Mouse (Mus musculus): ENCODE data around the gene Ephb3. TPM values are rescaled to one million over a fixed set of nuclear protein-coding genes. Genes with fewer than 3 reads are reported as not detected.

Gene Ephb3
- total and polyA plus RNA-seq, 2 experiments from 2014 or later: 8.3 to 21.4 TPM

GRCm38 (mm10) chr16:21224648-21225240, 20.2 kb downstream of the Ephb3 start:
- Histone ChIP-seq H3K36me3 (ENCODE audit: insufficient read depth, low read length) (peaks cover 14% of the 10 kb centered on the region), H3K27me3 (ENCODE audit: insufficient read depth, low read length) (no peaks in the 10 kb centered on the region), H3K4me1 (ENCODE audit: insufficient read depth, low read length) (0 out of 2 replicates have a peak, but pooled peaks cover 4% of the 10 kb centered on the region), H3K9me3 (ENCODE audit: low read length) (no peaks in the 10 kb centered on the region), H3K4me2 (ENCODE audit: low read depth, low read length) (no peak overlapping the region), H3K4me3 (ENCODE audit: low read length) (no peak overlapping the region), H3K27ac (no peak overlapping the region), H3K9ac (replicated peaks; ENCODE audit: low read length) (no peak overlapping the region)
- no peak for ATAC-seq
- 28% methylated on average over 4 of the region's 4 CpGs for WGBS
- no peak for TF ChIP-seq CTCF (IDR thresholded peaks at IDR 0.05; ENCODE audit: low read depth)
- no peak for DNase-seq (ENCODE audit: low spot score)

- TF ChIP-seq CTCF (IDR thresholded peaks at IDR 0.05; ENCODE audit: low read depth): no peak
These were observed 22.1 kb downstream of the Ephb3 start for GRCm38 (mm10) chr16:21226629-21227028.

DNA sequence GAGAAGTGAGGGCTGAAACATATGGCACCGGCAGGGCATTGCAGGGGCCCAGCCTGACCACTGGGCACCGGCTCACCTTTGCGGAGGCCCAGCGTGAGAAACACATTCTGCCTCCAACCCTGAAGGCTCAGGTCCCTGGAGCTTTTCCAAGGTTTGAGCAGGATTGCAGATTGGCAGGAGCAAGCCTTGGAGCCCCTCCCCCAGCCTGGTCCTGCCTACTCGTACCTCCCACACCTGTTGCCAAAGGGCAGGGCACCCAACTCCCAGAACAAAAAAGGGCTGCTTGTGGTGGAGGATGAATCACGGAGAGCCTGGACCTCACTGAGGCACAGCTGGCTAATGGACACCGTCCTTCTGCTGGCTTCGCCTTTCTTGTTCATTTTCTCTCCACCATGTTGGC, 30.6 kb downstream of the Ephb3 start:
- H3K9me3 ChIP-seq (ENCODE audit: low read length): no peaks in the 10 kb centered on the region
- no peak overlapping the region for H3K4me2 ChIP-seq (ENCODE audit: low read depth, low read length)
- no peak for ATAC-seq
- H3K27ac ChIP-seq: no peak overlapping the region
- H3K36me3 ChIP-seq (ENCODE audit: insufficient read depth, low read length): no peaks in the 10 kb centered on the region
- WGBS: 49% methylated on average over 8 of the region's 8 CpGs
- no peak for DNase-seq (ENCODE audit: low spot score)
- no peak for TF ChIP-seq CTCF (IDR thresholded peaks at IDR 0.05; ENCODE audit: low read depth)
- H3K4me1 ChIP-seq (ENCODE audit: insufficient read depth, low read length): peaks cover 4% of the 10 kb centered on the region; the same call in 1 of the 2 replicates
- H3K9ac ChIP-seq (replicated peaks; ENCODE audit: low read length): no peak overlapping the region
- no peak overlapping the region for H3K4me3 ChIP-seq (ENCODE audit: low read length)
- no peaks in the 10 kb centered on the region for H3K27me3 ChIP-seq (ENCODE audit: insufficient read depth, low read length)

More at GRCm38 (mm10) chr16:21226629-21227028, 22.1 kb downstream of the Ephb3 start:
- Histone ChIP-seq H3K4me3 (ENCODE audit: low read length) (no peak overlapping the region), H3K27ac (no peak overlapping the region), H3K9me3 (ENCODE audit: low read length) (no peaks in the 10 kb centered on the region), H3K27me3 (ENCODE audit: insufficient read depth, low read length) (no peaks in the 10 kb centered on the region), H3K36me3 (ENCODE audit: insufficient read depth, low read length) (peaks cover 4% of the 10 kb centered on the region; the same call in 1 of the 2 replicates), H3K4me2 (ENCODE audit: low read depth, low read length) (no peak overlapping the region), H3K9ac (replicated peaks; ENCODE audit: low read length) (no peak overlapping the region), H3K4me1 (ENCODE audit: insufficient read depth, low read length) (0 out of 2 replicates have a peak, but pooled peaks cover 4% of the 10 kb centered on the region)
- no peak for ATAC-seq
- no peak for DNase-seq (ENCODE audit: low spot score)
- WGBS: 71% methylated on average over 6 of the region's 6 CpGs

GRCm38 (mm10) chr16:21238722-21239121, 34.2 kb downstream of the Ephb3 start:
- WGBS: 18% methylated on average over 5 of the region's 5 CpGs
- Histone ChIP-seq H3K4me3 (ENCODE audit: low read length) (no peak overlapping the region), H3K27me3 (ENCODE audit: insufficient read depth, low read length) (no peaks in the 10 kb centered on the region), H3K36me3 (ENCODE audit: insufficient read depth, low read length) (no peaks in the 10 kb centered on the region), H3K9ac (replicated peaks; ENCODE audit: low read length) (no peak overlapping the region), H3K27ac (no peak overlapping the region), H3K9me3 (ENCODE audit: low read length) (no peaks in the 10 kb centered on the region), H3K4me2 (ENCODE audit: low read depth, low read length) (no peak overlapping the region), H3K4me1 (ENCODE audit: insufficient read depth, low read length) (peaks cover 4% of the 10 kb centered on the region; the same call in 1 of the 2 replicates)
- ATAC-seq (peak; percentile 71), DNase-seq (ENCODE audit: low spot score) (peak; percentile 71)
- no peak for TF ChIP-seq CTCF (IDR thresholded peaks at IDR 0.05; ENCODE audit: low read depth)

DNA sequence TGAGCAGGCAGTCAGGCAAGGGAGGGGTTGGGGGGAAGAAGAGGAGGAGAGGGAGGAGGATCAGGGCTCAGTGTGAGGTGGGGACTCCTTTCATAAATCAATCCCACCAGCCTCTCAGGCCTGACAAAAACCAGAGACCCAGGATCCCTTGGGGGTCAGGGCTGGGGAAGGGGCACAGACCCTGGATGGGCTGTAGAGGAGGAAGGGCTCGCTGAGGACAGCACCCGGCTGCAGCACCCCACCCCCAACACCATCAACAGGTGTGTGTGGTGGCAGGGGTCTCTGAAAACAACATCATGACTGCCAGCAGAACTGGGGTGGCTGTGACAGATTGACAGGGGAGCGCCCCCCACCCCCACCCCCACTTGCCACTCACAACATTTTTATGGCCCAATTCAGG, 36.0 kb downstream of the Ephb3 start:
- H3K4me1 ChIP-seq (ENCODE audit: insufficient read depth, low read length): peaks cover 7% of the 10 kb centered on the region
- no peak overlapping the region for H3K4me3 ChIP-seq (ENCODE audit: low read length)
- 78% methylated on average over 3 of the region's 3 CpGs for WGBS
- DNase-seq (ENCODE audit: low spot score): no peak
- TF ChIP-seq CTCF (IDR thresholded peaks at IDR 0.05; ENCODE audit: low read depth): no peak
- H3K27me3 ChIP-seq (ENCODE audit: insufficient read depth, low read length): no peaks in the 10 kb centered on the region
- H3K27ac ChIP-seq: no peak overlapping the region
- H3K4me2 ChIP-seq (ENCODE audit: low read depth, low read length): no peak overlapping the region
- no peaks in the 10 kb centered on the region for H3K36me3 ChIP-seq (ENCODE audit: insufficient read depth, low read length)
- no peaks in the 10 kb centered on the region for H3K9me3 ChIP-seq (ENCODE audit: low read length)
- no peak for ATAC-seq
- H3K9ac ChIP-seq (replicated peaks; ENCODE audit: low read length): no peak overlapping the region

GRCm38 (mm10) chr16:21241030-21241429, 36.5 kb downstream of the Ephb3 start:
- no peaks in the 10 kb centered on the region for H3K9me3 ChIP-seq (ENCODE audit: low read length)
- H3K36me3 ChIP-seq (ENCODE audit: insufficient read depth, low read length): no peaks in the 10 kb centered on the region
- DNase-seq (ENCODE audit: low spot score) (no peak), ATAC-seq (no peak)
- H3K27me3 ChIP-seq (ENCODE audit: insufficient read depth, low read length): no peaks in the 10 kb centered on the region
- H3K9ac ChIP-seq (replicated peaks; ENCODE audit: low read length): no peak overlapping the region
- no peak for TF ChIP-seq CTCF (IDR thresholded peaks at IDR 0.05; ENCODE audit: low read depth)
- no peak overlapping the region for H3K4me2 ChIP-seq (ENCODE audit: low read depth, low read length)
- H3K4me1 ChIP-seq (ENCODE audit: insufficient read depth, low read length): peaks cover 7% of the 10 kb centered on the region
- H3K4me3 ChIP-seq (ENCODE audit: low read length): no peak overlapping the region
- H3K27ac ChIP-seq: no peak overlapping the region

DNA sequence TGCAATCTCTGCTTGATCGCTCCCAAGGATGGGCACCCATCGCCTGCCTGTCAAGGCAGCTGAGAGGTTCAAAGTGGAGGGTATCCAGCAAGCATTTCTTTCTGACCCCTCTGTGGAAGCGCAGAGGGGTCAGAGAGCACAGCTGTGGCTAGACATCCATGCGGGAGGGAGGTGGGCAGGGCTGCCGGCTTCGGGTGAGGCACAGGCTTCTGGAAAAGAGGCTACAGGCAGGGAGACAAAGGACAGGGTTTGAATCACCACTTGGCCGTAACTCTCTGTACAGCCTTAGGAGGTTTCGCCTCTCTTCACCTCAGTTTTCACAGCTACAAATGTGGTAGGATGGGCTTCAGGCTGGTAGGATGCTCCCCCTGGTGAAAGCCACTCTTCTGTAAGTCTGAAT, 38.4 kb downstream of the Ephb3 start:
- Histone ChIP-seq H3K9ac (replicated peaks; ENCODE audit: low read length) (no peak overlapping the region), H3K36me3 (ENCODE audit: insufficient read depth, low read length) (no peaks in the 10 kb centered on the region), H3K4me2 (ENCODE audit: low read depth, low read length) (no peak overlapping the region), H3K9me3 (ENCODE audit: low read length) (no peaks in the 10 kb centered on the region), H3K4me3 (ENCODE audit: low read length) (no peak overlapping the region), H3K4me1 (ENCODE audit: insufficient read depth, low read length) (peaks cover 7% of the 10 kb centered on the region), H3K27ac (no peak overlapping the region), H3K27me3 (ENCODE audit: insufficient read depth, low read length) (peaks cover 3% of the 10 kb centered on the region; the same call in 1 of the 2 replicates)
- 0 out of 2 replicates have a peak, but pooled peaks have one; percentile 5 for TF ChIP-seq CTCF (IDR thresholded peaks at IDR 0.05; ENCODE audit: low read depth)
- ATAC-seq (no peak), DNase-seq (ENCODE audit: low spot score) (peak; percentile 29)
- WGBS: 41% methylated on average over 8 of the region's 8 CpGs
